Mouse (Mus musculus) kidney, adult 2 months (tissue): ENCODE measurements at regions not wholly inside any gene's neighbourhood (a gene's known extent, or its start where the extent isn't known, plus 50 kb on each side); places are given as distances from the start of the nearest gene placed in this dataset.
A peak's percentile ranks its signal among the peaks of the same experiment; 100 is the strongest.

Experiments
- DNase-seq: peaks from one replicate; pipeline ENCODE4 v3.0.0; 2021
- H3K27ac ChIP-seq: fragments of 200-500 bp; 2 replicates; pipeline ENCODE4 v1.5.1; 2012; ENCODE audit warnings: low read depth, low read length, control low read depth, inconsistent platforms; ENCODE audit not compliant: insufficient read depth
- H3K27me3 ChIP-seq: fragments of 200-500 bp; replicated peaks from 2 replicates; pipeline ENCODE4 v1.6.1; 2012; ENCODE audit warnings: mild to moderate bottlenecking, moderate library complexity, low read length, inconsistent platforms; ENCODE audit not compliant: control insufficient read depth, insufficient read depth
- H3K36me3 ChIP-seq: fragments of 200-500 bp; 2 replicates; pipeline ENCODE4 v1.6.1; 2012; ENCODE audit warnings: mild to moderate bottlenecking, moderate library complexity, low read length, inconsistent platforms; ENCODE audit not compliant: control insufficient read depth, insufficient read depth
- H3K4me1 ChIP-seq: fragments of 200-500 bp; 2 replicates; pipeline ENCODE4 v1.6.1; 2011; ENCODE audit warnings: low read length; ENCODE audit not compliant: control insufficient read depth, insufficient read depth
- H3K4me3 ChIP-seq: fragments of 200-500 bp; 2 replicates; pipeline ENCODE4 v1.5.1; 2011; ENCODE audit warnings: mild to moderate bottlenecking, low read depth, low read length, control low read depth; ENCODE audit not compliant: insufficient read depth
- CTCF ChIP-seq: fragments of 200-500 bp; conservative IDR thresholded peaks from 2 replicates; pipeline ENCODE4 v1.5.1; 2011; ENCODE audit warnings: low read depth, mild to moderate bottlenecking, control low read depth, low read length, moderate library complexity, mixed read lengths; ENCODE audit not compliant: insufficient read depth, insufficient read length
- POLR2A ChIP-seq: fragments of 200-500 bp; IDR thresholded peaks from one replicate; pipeline ENCODE4 v1.6.1; 2011; ENCODE audit warnings: low read depth, low read length, control low read depth
- WGBS: fragments of 180-500 bp; shearing (Covaris S2); methylation state at CpG from one replicate; pipeline ENCODE4 v1.1.7; 2018; 5-methylcytosine and 5-hydroxymethylcytosine counted together

DNA sequence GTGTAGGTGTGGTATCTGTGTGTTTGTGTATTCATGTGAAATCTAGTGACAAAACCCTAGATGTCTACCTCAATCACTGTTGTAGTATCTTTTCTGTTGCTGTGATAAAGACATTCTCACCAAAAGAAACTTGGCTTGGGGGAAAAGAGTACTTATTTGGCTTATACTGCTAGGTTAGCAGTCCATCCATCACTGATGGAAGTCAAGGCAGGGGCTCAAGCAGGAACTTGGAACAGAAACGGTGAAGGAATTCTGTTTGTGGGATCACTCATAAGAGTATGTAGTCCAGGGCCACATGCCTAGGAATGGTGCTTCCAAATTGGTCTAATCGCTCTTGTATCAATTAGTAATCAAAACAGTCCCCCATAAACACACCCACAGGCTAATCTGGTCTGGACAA lies 423.6 kb downstream of the Actr3 start:
- Histone ChIP-seq H3K36me3 (no peaks in the 10 kb centered on the region), H3K4me3 (no peak overlapping the region), H3K27ac (no peak overlapping the region), H3K27me3 (no peaks in the 10 kb centered on the region), H3K4me1 (no peaks in the 10 kb centered on the region)
- TF ChIP-seq CTCF = no peak
- TF ChIP-seq POLR2A = no peak
- WGBS = 76% methylated on average over 2 of the region's 2 CpGs
- no peak for DNase-seq

DNA sequence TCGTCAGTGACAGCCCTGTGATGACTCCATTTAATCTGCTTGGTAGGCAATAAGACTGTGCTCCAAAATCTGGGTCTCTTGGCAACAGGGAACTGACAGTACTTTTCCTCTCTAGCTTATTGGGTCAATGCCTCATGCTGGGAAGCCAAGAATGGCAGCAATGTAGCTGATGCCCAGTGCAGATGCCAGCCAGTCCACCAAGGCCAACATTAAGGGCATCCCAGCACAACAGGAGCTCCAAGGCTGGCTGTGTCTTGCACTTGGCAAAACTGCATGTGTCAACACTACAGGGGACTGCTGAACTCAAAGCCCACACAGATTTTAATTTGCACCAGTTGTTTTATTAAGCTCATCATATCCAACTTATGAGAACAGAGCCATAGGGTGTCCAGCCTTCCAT lies 437.9 kb downstream of the Actr3 start:
- no peaks in the 10 kb centered on the region for H3K36me3 ChIP-seq
- 57% methylated on average over 1 of the region's 1 CpGs for WGBS
- H3K4me3 ChIP-seq = no peak overlapping the region
- H3K4me1 ChIP-seq = no peaks in the 10 kb centered on the region
- no peak overlapping the region for H3K27ac ChIP-seq
- no peak for DNase-seq
- H3K27me3 ChIP-seq = no peaks in the 10 kb centered on the region
- TF ChIP-seq CTCF (no peak), POLR2A (no peak)

DNA sequence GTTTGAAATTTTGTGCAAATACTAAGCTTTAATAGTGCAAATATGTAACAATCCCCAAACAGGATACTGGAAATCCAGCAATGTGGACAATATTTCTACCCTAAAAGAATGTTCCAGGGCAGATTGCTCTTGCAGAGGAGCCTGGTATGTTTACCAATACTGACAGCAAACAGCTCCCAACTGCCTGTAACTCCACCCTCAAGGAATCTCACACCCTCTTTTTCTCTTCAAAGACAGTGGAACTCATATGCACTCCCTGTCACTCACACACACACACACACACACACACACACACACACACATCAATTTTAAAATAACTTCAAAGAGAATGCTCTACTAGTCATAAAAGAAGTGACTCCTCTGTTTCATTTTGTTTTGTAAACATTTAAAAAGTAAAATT lies 484.7 kb downstream of the Actr3 start:
- no peak for TF ChIP-seq POLR2A
- no peak for TF ChIP-seq CTCF
- Histone ChIP-seq H3K4me1 (no peaks in the 10 kb centered on the region), H3K27me3 (no peaks in the 10 kb centered on the region), H3K36me3 (no peaks in the 10 kb centered on the region), H3K27ac (no peak overlapping the region), H3K4me3 (no peak overlapping the region)
- DNase-seq = no peak

DNA sequence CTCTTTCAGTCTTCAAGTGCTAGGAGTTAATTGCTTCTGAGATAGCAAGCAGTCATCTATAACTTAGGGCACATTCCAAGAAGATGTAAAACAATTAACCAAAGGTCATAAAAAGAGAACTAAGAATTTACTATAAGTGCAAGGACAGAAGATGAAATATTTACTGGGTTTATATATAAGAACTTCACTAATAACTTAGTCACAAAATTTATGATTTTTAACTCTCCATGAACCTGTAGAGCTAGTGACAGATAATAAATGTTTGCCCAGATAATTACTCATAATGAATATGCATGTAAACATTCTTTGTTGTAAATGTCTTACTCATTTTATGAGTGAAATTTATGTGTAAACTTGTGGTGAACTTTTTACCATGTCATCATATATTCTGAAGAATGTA lies 531.2 kb downstream of the Actr3 start:
- no peak for DNase-seq
- H3K27me3 ChIP-seq = no peaks in the 10 kb centered on the region
- no peak for TF ChIP-seq POLR2A
- no peak for TF ChIP-seq CTCF
- no peak overlapping the region for H3K27ac ChIP-seq
- no peaks in the 10 kb centered on the region for H3K4me1 ChIP-seq
- H3K36me3 ChIP-seq = no peaks in the 10 kb centered on the region
- H3K4me3 ChIP-seq = no peak overlapping the region

DNA sequence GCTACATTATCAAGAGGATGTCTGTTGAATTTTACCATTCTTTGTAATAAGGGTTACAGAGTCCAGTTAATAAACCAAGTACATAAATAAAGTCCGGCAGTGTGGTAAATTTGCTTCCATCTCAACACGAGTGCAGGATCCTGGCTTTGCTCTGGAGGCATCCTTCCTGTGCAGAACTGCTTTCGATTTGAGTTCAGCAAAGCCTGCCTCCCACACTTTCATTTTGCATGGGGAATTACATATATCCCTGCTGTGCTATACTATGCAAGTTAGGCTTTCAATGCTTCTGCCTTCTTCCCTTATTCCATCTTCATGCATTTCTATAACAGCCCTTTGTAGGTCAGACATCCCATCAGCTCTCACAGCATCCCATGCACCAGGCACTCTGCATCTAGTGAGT lies 564.4 kb downstream of the Actr3 start:
- no peaks in the 10 kb centered on the region for H3K4me1 ChIP-seq
- TF ChIP-seq POLR2A (no peak), CTCF (no peak)
- H3K27ac ChIP-seq = no peak overlapping the region
- no peak for DNase-seq
- no peaks in the 10 kb centered on the region for H3K36me3 ChIP-seq
- H3K4me3 ChIP-seq = no peak overlapping the region
- 74% methylated on average over 3 of the region's 3 CpGs for WGBS
- no peaks in the 10 kb centered on the region for H3K27me3 ChIP-seq

DNA sequence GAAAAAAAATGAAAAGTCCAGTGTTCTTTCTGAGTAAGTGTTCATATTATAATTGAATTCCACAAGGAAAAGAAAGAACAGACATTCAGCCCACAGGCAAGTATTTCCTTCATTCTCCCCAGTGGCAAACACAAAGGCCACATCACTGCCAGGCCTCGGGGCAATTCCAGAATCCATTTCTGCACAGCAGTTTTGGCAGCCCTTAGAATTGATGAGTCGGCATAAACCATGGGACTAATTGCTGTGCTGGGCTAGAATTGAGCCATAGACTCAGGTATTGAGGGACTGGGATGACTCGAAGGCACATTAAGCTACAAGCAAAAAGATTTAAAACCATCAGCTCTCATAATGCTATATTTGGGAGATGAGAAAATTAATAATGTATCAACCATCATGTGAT lies 569.3 kb downstream of the Actr3 start:
- DNase-seq = no peak
- H3K4me1 ChIP-seq = no peaks in the 10 kb centered on the region
- 81% methylated on average over 3 of the region's 3 CpGs for WGBS
- no peak overlapping the region for H3K27ac ChIP-seq
- H3K4me3 ChIP-seq = no peak overlapping the region
- TF ChIP-seq CTCF (no peak), POLR2A (no peak)
- no peaks in the 10 kb centered on the region for H3K27me3 ChIP-seq
- H3K36me3 ChIP-seq = no peaks in the 10 kb centered on the region

DNA sequence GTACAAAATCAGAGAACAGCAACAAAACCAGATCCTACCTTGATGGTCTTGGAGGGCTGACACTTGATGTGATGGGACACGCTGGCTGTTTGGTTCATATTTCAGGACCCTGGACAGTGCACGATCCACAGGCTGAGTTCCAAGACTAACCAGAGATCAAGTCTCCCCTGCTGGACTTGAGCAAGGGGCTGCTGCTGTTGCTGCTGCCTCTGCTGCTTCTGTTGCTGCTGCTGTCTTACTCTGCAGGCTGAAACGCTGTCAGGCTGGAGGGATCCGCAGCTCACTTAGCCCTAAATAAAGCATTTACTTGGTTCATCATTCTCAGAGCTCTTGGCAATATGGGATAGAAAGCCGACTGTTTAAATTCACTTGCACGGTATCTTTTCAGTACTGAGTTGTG lies 589.8 kb downstream of the Actr3 start:
- Histone ChIP-seq H3K27me3 (no peaks in the 10 kb centered on the region), H3K4me3 (no peak overlapping the region), H3K36me3 (no peaks in the 10 kb centered on the region), H3K27ac (no peak overlapping the region), H3K4me1 (no peaks in the 10 kb centered on the region)
- WGBS = 49% methylated on average over 6 of the region's 6 CpGs
- TF ChIP-seq POLR2A = no peak
- TF ChIP-seq CTCF = no peak
- peak; percentile 12 for DNase-seq

DNA sequence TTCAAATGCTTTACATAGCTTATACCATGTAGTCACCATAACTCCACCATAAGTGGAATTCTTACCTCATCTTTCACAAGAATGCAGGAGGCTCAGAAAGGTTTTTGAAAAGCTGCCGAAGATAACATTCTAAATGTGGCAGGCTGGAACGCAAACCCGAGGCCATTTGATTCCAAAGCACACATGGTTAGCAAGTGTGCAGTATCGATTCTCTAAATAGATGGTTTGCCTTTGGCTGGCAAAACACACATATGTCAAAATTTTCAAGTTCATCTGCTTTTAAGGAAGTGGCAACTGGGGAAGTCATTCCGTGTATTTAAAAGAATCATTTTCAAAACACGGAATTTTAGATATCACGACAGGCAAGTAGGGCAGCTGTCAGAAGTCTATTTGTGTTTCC lies 609.8 kb downstream of the Actr3 start:
- H3K36me3 ChIP-seq = no peaks in the 10 kb centered on the region
- no peak overlapping the region for H3K27ac ChIP-seq
- WGBS = 93% methylated on average over 7 of the region's 7 CpGs
- no peak overlapping the region for H3K4me3 ChIP-seq
- H3K4me1 ChIP-seq = no peaks in the 10 kb centered on the region
- no peak for TF ChIP-seq CTCF
- H3K27me3 ChIP-seq = no peaks in the 10 kb centered on the region
- DNase-seq = no peak
